Mouse (Mus musculus): ENCODE measurements around the gene Mmp7.
A peak's percentile ranks its signal among the peaks of the same experiment; 100 is the strongest.

Mmp7 gene

GRCm38 (mm10) chr9:7691790-7692189 is at the start of gene Mmp7:
Mmp7 (plus strand) TSS chr9:7692090.
- no peak for DNase-seq

GRCm38 (mm10) chr9:7647901-7648300 is 44.0 kb upstream of the Mmp7 start:
- no peak for DNase-seq

GRCm38 (mm10) chr9:7650397-7651180 is 41.3 kb upstream of the Mmp7 start:
- DNase-seq: no peak

- no peak for DNase-seq
Observed at GRCm38 (mm10) chr9:7652351-7653085, 39.4 kb upstream of the Mmp7 start.

GRCm38 (mm10) chr9:7657946-7658345 is 33.9 kb upstream of the Mmp7 start:
- DNase-seq: no peak

- no peak for DNase-seq
Observed at GRCm38 (mm10) chr9:7659469-7660020, 32.3 kb upstream of the Mmp7 start.

GRCm38 (mm10) chr9:7661371-7661770 is 30.5 kb upstream of the Mmp7 start:
- DNase-seq: no peak

GRCm38 (mm10) chr9:7669674-7670073 is 22.2 kb upstream of the Mmp7 start:
- DNase-seq: no peak

GRCm38 (mm10) chr9:7672985-7673384 is 18.9 kb upstream of the Mmp7 start:
- DNase-seq: no peak

GRCm38 (mm10) chr9:7678154-7678837 is 13.6 kb upstream of the Mmp7 start:
- DNase-seq: no peak

- no peak for DNase-seq
Observed at GRCm38 (mm10) chr9:7682081-7682618, 9.7 kb upstream of the Mmp7 start.

GRCm38 (mm10) chr9:7686024-7686423 is 5.9 kb upstream of the Mmp7 start:
- no peak for DNase-seq

- DNase-seq: no peak
Observed at GRCm38 (mm10) chr9:7689799-7690198, 2.1 kb upstream of the Mmp7 start.

- no peak for DNase-seq
Observed at GRCm38 (mm10) chr9:7693961-7694360, 2.1 kb downstream of the Mmp7 start.

GRCm38 (mm10) chr9:7695646-7696045 is 3.8 kb downstream of the Mmp7 start:
- DNase-seq: no peak

GRCm38 (mm10) chr9:7708698-7709097 is 16.8 kb downstream of the Mmp7 start:
- DNase-seq: no peak

- no peak for DNase-seq
Observed at GRCm38 (mm10) chr9:7711196-7711595, 19.3 kb downstream of the Mmp7 start.

- DNase-seq: peak; percentile 24
Observed at GRCm38 (mm10) chr9:7714062-7714907, 22.4 kb downstream of the Mmp7 start.

- no peak for DNase-seq
Observed at GRCm38 (mm10) chr9:7714908-7715175, 23.0 kb downstream of the Mmp7 start.

- DNase-seq: no peak
Observed at GRCm38 (mm10) chr9:7721543-7721942, 29.7 kb downstream of the Mmp7 start.

GRCm38 (mm10) chr9:7728997-7729396 is 37.1 kb downstream of the Mmp7 start:
- DNase-seq: no peak

- no peak for DNase-seq
Observed at GRCm38 (mm10) chr9:7742696-7743095, 50.8 kb downstream of the Mmp7 start.

Measured in right cerebral cortex, adult 18-20 months (tissue).